Mouse (Mus musculus): Measurements from ENCODE around the gene Rnf149. TPM values are rescaled to one million over a fixed set of nuclear protein-coding genes. Genes with fewer than 3 reads are reported as not detected.
A peak's percentile ranks its signal among the peaks of the same experiment; 100 is the strongest.

Rnf149 gene
- polyA plus RNA-seq, 1 experiment from 2014 or later = 25.6 TPM

- Histone ChIP-seq H3K27me3 (replicated peaks) (no peaks in the 10 kb centered on the region), H3K4me2 (peak overlapping the region; percentile 92), H3K9me3 (0 out of 2 replicates have a peak, but pooled peaks cover 4% of the 10 kb centered on the region), H3K4me1 (peaks cover 29% of the 10 kb centered on the region), H3K27ac (no peak overlapping the region), H3K4me3 (peak overlapping the region; percentile 81), H3K36me3 (replicated peaks) (peaks cover 30% of the 10 kb centered on the region), H3K9ac (peak overlapping the region; percentile 90)
- no peak for ATAC-seq (replicated peaks)
- WGBS = 38% methylated on average over 7 of the region's 7 CpGs
Observed at GRCm38 (mm10) chr1:39536701-39537100, 40.5 kb downstream of the Rnf149 start.

GRCm38 (mm10) chr1:39535515-39536311, 41.5 kb downstream of the Rnf149 start:
- Histone ChIP-seq H3K4me2 (peak overlapping the region; percentile 92), H3K27me3 (replicated peaks) (no peaks in the 10 kb centered on the region), H3K4me1 (peaks cover 29% of the 10 kb centered on the region), H3K36me3 (replicated peaks) (peaks cover 28% of the 10 kb centered on the region), H3K9me3 (0 out of 2 replicates have a peak, but pooled peaks cover 4% of the 10 kb centered on the region), H3K27ac (peak overlapping the region; percentile 91), H3K9ac (peak overlapping the region; percentile 90), H3K4me3 (peak overlapping the region; percentile 81)
- under 1% methylated on average over 95 of the region's 100 CpGs for WGBS
- peak; percentile 93 for ATAC-seq (replicated peaks)

GRCm38 (mm10) chr1:39534831-39535230, 42.4 kb downstream of the Rnf149 start, which contains the start of gene Cnot11:
Cnot11 (plus strand) TSS chr1:39534992.
- 36% methylated on average over 13 of the region's 13 CpGs for WGBS
- peaks cover 19% of the 10 kb centered on the region for H3K36me3 ChIP-seq (replicated peaks)
- peak within 1 kb of the TSS; percentile 81 for H3K4me3 ChIP-seq
- H3K27ac ChIP-seq = peak within 1 kb of the TSS; percentile 91
- peaks cover 29% of the 10 kb centered on the region for H3K4me1 ChIP-seq
- H3K27me3 ChIP-seq (replicated peaks) = no peaks in the 10 kb centered on the region
- no peaks in the 10 kb centered on the region for H3K9me3 ChIP-seq
- H3K9ac ChIP-seq = peak within 1 kb of the TSS; percentile 90
- H3K4me2 ChIP-seq = peak within 1 kb of the TSS; percentile 92
- no peak for ATAC-seq (replicated peaks)

GRCm38 (mm10) chr1:39533917-39534316, 43.3 kb downstream of the Rnf149 start:
- Histone ChIP-seq H3K9me3 (no peaks in the 10 kb centered on the region), H3K27me3 (replicated peaks) (no peaks in the 10 kb centered on the region), H3K4me3 (no peak overlapping the region), H3K4me1 (peaks cover 29% of the 10 kb centered on the region), H3K36me3 (replicated peaks) (peaks cover 10% of the 10 kb centered on the region), H3K9ac (no peak overlapping the region), H3K27ac (no peak overlapping the region), H3K4me2 (no peak overlapping the region)
- WGBS = 32% methylated on average over 3 of the region's 3 CpGs
- no peak for ATAC-seq (replicated peaks)

- no peak overlapping the region for H3K4me2 ChIP-seq
- WGBS = 66% methylated on average over 4 of the region's 4 CpGs
- H3K27me3 ChIP-seq (replicated peaks) = no peaks in the 10 kb centered on the region
- H3K4me3 ChIP-seq = no peak overlapping the region
- no peak overlapping the region for H3K27ac ChIP-seq
- ATAC-seq (replicated peaks) = no peak
- no peaks in the 10 kb centered on the region for H3K9me3 ChIP-seq
- peaks cover 9% of the 10 kb centered on the region for H3K4me1 ChIP-seq
- H3K9ac ChIP-seq = no peak overlapping the region
- H3K36me3 ChIP-seq (replicated peaks) = no peaks in the 10 kb centered on the region
Observed at GRCm38 (mm10) chr1:39531036-39531435, 46.2 kb downstream of the Rnf149 start.

DNA sequence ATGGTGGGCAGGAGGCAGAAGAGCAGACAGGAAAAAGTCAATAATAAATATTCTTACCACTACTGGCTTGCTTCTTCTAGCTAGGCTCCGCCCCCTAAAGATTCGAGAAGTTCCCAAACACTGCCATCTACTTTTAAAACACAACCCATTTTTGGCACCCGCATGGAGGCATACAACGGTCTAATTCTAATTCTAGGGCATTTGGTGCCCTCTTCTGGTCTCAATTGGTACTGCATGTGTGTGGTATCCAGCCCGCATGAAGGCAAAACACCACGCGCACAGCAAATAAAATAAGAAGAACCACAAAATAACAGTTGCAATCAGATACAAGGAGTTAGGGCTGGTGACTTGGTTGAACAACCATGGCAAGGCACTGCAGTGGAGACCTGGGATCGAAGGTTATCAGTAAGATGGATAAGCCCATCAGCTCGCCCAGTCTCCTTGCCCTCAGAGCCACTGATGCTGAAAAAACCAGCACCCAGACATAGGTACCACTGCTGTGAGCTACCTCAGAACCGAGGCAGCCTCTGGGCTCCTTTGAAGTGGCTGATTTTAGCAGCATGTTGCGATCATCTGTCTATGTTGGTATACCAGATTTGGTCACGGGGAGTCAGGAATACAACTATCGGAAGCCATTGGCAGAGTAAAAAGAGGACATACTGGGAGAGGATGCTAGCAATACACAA, 46.8 kb downstream of the Rnf149 start:
- 35% methylated on average over 13 of the region's 13 CpGs for WGBS

GRCm38 (mm10) chr1:39528319-39528718, 48.9 kb downstream of the Rnf149 start:
- no peaks in the 10 kb centered on the region for H3K9me3 ChIP-seq
- H3K27ac ChIP-seq = no peak overlapping the region
- no peak for ATAC-seq (replicated peaks)
- no peaks in the 10 kb centered on the region for H3K4me1 ChIP-seq
- 60% methylated on average over 6 of the region's 6 CpGs for WGBS
- no peak overlapping the region for H3K4me3 ChIP-seq
- H3K36me3 ChIP-seq (replicated peaks) = no peaks in the 10 kb centered on the region
- H3K27me3 ChIP-seq (replicated peaks) = no peaks in the 10 kb centered on the region
- H3K9ac ChIP-seq = no peak overlapping the region
- H3K4me2 ChIP-seq = no peak overlapping the region

More for the DNA sequence above, 46.8 kb downstream of the Rnf149 start:
- no peaks in the 10 kb centered on the region for H3K9me3 ChIP-seq
- no peaks in the 10 kb centered on the region for H3K27me3 ChIP-seq (replicated peaks)
- no peak for ATAC-seq (replicated peaks)
- H3K36me3 ChIP-seq (replicated peaks) = no peaks in the 10 kb centered on the region
- H3K27ac ChIP-seq = no peak overlapping the region
- H3K9ac ChIP-seq = no peak overlapping the region
- H3K4me1 ChIP-seq = peaks cover 9% of the 10 kb centered on the region
- H3K4me2 ChIP-seq = no peak overlapping the region
- no peak overlapping the region for H3K4me3 ChIP-seq

DNA sequence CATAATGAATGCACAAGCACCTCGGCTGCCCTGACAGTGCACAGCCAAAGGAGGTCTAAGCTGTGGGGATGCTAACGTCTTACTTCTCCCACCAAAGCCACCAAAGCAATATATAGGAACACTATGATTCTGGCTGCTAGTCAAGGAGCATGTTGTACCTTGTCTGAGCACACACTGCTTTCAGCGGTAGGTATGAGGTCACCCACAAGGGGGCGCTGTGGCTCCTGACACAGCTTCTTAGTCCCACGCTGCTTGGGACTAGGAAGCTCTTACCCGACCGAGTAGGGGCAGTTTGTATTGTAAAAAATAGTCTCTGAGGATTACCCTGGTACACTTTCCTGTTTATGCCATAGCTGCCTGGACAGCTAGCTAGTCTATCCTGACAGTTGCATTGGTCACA, 49.8 kb downstream of the Rnf149 start:
- H3K9ac ChIP-seq = no peak overlapping the region
- no peak for ATAC-seq (replicated peaks)
- no peaks in the 10 kb centered on the region for H3K4me1 ChIP-seq
- 13% methylated on average over 7 of the region's 7 CpGs for WGBS
- H3K27me3 ChIP-seq (replicated peaks) = no peaks in the 10 kb centered on the region
- H3K4me2 ChIP-seq = no peak overlapping the region
- H3K9me3 ChIP-seq = no peaks in the 10 kb centered on the region
- H3K4me3 ChIP-seq = no peak overlapping the region
- no peaks in the 10 kb centered on the region for H3K36me3 ChIP-seq (replicated peaks)
- H3K27ac ChIP-seq = no peak overlapping the region

- Histone ChIP-seq H3K4me3 (no peak overlapping the region), H3K4me2 (no peak overlapping the region), H3K4me1 (no peaks in the 10 kb centered on the region), H3K9me3 (no peaks in the 10 kb centered on the region), H3K27ac (no peak overlapping the region), H3K9ac (no peak overlapping the region), H3K27me3 (replicated peaks) (no peaks in the 10 kb centered on the region), H3K36me3 (replicated peaks) (no peaks in the 10 kb centered on the region)
- no peak for ATAC-seq (replicated peaks)
- 85% methylated on average over 9 of the region's 9 CpGs for WGBS
Observed at GRCm38 (mm10) chr1:39526371-39527167, 50.6 kb downstream of the Rnf149 start.

DNA sequence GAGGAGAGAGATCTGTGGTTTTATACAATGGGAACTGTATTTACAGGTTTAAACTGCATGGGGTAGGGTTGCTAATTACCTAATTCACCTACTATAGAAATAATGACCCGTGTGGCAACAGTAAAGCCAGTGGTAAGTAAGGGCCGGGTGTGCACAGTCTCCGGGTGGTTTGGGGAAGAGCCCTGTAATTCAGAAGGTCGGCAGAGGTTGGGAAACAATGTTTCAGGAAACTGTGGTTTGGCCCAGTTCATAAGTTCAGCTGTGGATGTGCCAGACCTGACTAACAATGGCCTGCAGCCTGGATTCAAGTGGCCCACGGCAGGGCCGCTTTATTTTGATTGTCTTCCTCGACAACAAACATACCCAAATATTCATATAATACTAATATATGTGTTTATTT, 51.4 kb downstream of the Rnf149 start:
- Histone ChIP-seq H3K27me3 (replicated peaks) (no peaks in the 10 kb centered on the region), H3K27ac (no peak overlapping the region), H3K4me2 (no peak overlapping the region), H3K4me3 (no peak overlapping the region), H3K36me3 (replicated peaks) (no peaks in the 10 kb centered on the region), H3K9ac (no peak overlapping the region), H3K9me3 (no peaks in the 10 kb centered on the region), H3K4me1 (no peaks in the 10 kb centered on the region)
- 73% methylated on average over 7 of the region's 7 CpGs for WGBS
- no peak for ATAC-seq (replicated peaks)

DNA sequence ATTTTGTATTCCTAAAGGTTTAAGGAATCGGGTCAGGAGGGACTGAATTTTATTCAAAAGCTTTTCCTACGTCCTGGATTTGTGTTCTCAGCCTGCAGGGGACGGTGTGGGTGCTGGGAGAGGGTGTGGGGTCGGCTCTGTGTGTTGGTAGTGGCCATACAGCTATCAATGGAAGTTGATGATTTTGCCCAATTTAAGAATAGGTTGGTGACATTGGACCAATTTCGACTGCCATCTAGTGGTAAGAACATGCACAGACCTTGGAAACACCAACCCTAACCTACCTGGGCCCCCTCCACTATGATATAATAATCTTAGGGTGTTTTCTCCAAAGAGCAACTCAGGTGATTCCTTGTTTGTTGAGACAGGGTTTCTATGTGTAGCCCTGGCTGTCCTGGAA, 54.7 kb downstream of the Rnf149 start:
- Histone ChIP-seq H3K27me3 (replicated peaks) (no peaks in the 10 kb centered on the region), H3K9ac (no peak overlapping the region), H3K9me3 (no peaks in the 10 kb centered on the region), H3K36me3 (replicated peaks) (no peaks in the 10 kb centered on the region), H3K27ac (no peak overlapping the region), H3K4me1 (no peaks in the 10 kb centered on the region), H3K4me3 (no peak overlapping the region), H3K4me2 (no peak overlapping the region)
- WGBS = 28% methylated on average over 5 of the region's 5 CpGs
- peak; percentile 63 for ATAC-seq (replicated peaks)

GRCm38 (mm10) chr1:39521326-39521725, 55.9 kb downstream of the Rnf149 start:
- H3K4me2 ChIP-seq = no peak overlapping the region
- WGBS = 88% methylated on average over 7 of the region's 7 CpGs
- no peak overlapping the region for H3K9ac ChIP-seq
- ATAC-seq (replicated peaks) = no peak
- H3K36me3 ChIP-seq (replicated peaks) = no peaks in the 10 kb centered on the region
- no peak overlapping the region for H3K4me3 ChIP-seq
- H3K4me1 ChIP-seq = no peaks in the 10 kb centered on the region
- H3K9me3 ChIP-seq = no peaks in the 10 kb centered on the region
- no peak overlapping the region for H3K27ac ChIP-seq
- no peaks in the 10 kb centered on the region for H3K27me3 ChIP-seq (replicated peaks)
